Mouse (Mus musculus): ENCODE results near the gene Hemgn.

Hemgn gene

GRCm38 (mm10) chr4:46413406-46413805 is at the start of gene Hemgn:
TSS of gene Hemgn (minus strand) at chr4:46413506.
- DNase-seq (ENCODE audit: low spot score): no peak

DNA sequence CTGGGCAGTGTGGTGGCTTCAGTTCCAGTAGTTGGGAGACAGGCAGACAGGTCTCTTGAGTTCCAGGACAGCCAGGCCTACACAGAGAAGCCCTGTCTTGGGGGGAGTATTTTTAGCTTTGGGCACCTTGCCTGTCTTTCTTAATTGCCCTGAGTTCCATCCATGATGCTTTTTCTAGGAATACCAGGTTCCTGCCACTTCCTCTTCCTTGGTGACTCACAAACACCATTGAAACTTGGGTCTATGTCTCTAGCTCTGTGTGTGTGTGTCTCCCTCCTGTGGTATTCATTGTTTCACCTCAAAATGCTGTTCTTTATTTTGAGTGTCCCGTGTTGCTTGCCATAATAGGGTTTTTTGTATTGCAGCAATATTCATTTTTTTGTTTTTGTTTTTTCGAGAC is 45.1 kb upstream of the Hemgn start:
- no peak for DNase-seq (ENCODE audit: low spot score)

- no peak for DNase-seq (ENCODE audit: low spot score)
Observed at GRCm38 (mm10) chr4:46457186-46457585, 43.9 kb upstream of the Hemgn start.

GRCm38 (mm10) chr4:46456762-46457161 is 43.5 kb upstream of the Hemgn start:
- DNase-seq (ENCODE audit: low spot score): no peak

- peak; percentile 62 for DNase-seq (ENCODE audit: low spot score)
Observed at GRCm38 (mm10) chr4:46454097-46454864, 41.0 kb upstream of the Hemgn start.

DNA sequence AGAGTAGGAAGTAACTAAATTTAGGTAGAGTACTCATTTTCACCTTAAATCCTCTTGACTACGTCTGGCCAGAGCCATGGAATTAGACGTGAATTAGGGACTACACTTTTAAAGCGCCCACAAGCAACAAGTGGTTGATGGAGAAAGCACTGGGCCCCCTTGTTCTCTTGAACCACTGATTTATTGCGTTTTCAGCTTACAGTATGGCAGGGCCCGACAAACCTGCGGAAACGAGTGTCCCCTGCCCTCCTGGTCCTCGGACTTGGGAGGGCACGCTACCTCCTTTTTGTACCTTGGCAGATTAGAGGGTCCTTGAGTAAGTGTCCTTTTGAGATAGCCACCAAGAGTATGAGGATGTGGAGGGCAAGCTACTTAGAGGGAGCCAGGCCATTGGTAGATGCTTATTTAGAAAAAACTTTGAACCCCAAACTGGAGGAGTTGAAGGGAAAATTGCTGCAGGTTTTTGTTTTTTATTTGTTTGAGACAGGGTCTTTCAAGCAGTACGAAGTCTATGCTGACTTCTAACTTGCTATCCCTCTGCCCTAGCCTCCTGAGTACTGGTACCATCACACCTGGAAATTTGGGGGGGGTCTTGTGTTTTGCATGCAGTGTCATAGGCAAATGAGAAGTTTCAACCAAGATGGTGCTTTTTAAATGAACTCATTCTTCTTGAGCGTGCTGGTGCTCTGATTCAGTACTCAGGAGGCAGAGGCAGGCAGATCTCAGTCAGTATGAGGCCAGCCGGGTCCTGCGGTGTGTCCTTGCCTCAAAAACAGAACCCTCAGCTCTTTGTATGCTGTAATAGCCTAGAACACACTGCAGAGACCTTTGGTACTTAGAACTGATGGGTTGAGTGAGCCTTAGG is 39.8 kb upstream of the Hemgn start:
- no peak for DNase-seq (ENCODE audit: low spot score)

DNA sequence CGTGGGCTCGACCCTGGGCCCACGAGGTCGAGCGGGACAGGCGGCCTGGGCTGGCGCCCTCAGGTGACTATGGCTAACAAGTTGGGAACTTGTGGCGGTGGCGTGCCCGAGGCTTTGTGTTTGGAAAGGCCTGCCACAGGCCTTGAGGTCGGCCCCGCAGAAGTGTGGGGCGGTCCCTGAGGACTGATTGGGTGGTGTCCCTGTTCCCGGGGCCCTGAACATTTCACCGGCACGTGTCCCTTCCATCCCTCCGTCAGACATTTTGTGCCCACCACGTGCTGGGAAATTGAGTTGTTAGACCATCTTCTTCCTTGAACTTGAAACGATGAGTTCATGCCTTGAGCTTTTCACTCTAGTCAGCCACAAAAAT is 39.2 kb upstream of the Hemgn start:
- peak; percentile 74 for DNase-seq (ENCODE audit: low spot score)

GRCm38 (mm10) chr4:46451758-46452480 is 38.6 kb upstream of the Hemgn start:
- DNase-seq (ENCODE audit: low spot score): no peak

DNA sequence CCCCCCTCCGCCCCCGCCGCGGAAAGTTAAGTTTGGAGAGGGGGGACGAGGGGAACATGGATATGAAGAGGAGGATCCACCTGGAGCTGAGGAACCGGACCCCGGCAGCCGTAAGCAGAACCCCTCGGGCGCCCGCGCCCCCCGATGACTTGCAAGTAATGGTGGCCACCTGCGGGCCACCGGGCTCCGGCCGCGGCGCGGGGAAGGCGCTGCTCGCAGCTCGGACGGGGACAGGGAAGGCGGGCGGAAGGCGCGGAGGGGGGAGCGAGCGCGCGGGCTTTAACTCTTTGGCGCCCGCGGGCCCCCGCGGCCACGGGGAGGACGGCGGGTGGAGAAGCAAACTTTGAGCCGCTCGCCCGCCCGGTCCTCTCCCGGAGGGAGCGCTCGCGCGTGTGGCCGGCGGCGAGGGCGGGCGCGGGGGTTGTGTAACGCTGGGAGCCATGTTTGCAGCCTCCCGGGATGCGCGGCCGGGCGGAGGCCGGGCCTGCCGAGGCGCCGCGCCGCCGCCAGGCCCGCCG is 38.0 kb upstream of the Hemgn start:
- no peak for DNase-seq (ENCODE audit: low spot score)

- peak; percentile 87 for DNase-seq (ENCODE audit: low spot score)
Observed at GRCm38 (mm10) chr4:46450519-46451131, 37.3 kb upstream of the Hemgn start, which contains the start of gene Anp32b. TSS of gene Anp32b (plus strand) at chr4:46450902.

DNA sequence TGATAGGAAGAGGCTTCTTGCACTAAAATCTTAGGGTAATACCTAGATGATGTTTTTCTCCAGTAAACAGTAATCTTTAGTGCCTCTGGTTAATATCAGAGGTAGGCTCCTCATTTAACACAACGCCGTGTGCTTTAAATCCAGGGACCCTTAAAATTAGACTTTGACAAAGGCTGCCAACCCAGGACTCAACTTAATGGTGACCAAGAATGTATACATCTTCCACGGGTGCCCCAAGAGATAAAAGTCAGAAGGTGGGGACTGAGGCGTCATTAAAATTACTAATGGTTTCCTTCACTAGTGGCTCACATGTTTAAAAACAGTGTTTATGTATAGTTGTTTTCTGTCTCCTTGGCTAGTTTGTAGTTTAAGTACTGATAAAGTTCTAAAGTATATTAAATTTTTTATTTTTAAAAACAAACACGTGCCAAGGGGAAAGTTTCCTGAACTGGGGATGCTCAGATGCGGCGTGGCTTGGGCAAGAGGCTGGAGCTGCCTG is 36.8 kb upstream of the Hemgn start:
- DNase-seq (ENCODE audit: low spot score): no peak

GRCm38 (mm10) chr4:46448886-46449285 is 35.6 kb upstream of the Hemgn start:
- no peak for DNase-seq (ENCODE audit: low spot score)

DNA sequence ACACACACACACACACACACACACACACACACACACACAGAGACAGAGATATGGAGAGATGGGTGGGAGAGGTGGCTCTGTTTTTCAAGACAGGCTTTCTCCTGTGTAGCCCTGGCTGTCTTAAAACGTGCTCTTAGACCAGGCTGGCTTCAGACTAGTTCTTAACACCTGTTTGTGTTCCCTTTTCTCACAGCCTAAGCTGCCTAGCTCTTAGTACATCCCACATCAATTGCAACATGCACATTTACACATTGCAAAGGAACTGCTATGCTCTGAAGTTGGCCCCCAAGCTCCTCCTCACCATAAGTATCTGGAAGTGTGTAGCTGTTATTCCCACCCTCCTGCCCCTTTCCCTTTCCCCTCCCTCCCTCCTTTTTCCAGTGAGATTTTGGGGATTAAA is 34.2 kb upstream of the Hemgn start:
- no peak for DNase-seq (ENCODE audit: low spot score)

DNA sequence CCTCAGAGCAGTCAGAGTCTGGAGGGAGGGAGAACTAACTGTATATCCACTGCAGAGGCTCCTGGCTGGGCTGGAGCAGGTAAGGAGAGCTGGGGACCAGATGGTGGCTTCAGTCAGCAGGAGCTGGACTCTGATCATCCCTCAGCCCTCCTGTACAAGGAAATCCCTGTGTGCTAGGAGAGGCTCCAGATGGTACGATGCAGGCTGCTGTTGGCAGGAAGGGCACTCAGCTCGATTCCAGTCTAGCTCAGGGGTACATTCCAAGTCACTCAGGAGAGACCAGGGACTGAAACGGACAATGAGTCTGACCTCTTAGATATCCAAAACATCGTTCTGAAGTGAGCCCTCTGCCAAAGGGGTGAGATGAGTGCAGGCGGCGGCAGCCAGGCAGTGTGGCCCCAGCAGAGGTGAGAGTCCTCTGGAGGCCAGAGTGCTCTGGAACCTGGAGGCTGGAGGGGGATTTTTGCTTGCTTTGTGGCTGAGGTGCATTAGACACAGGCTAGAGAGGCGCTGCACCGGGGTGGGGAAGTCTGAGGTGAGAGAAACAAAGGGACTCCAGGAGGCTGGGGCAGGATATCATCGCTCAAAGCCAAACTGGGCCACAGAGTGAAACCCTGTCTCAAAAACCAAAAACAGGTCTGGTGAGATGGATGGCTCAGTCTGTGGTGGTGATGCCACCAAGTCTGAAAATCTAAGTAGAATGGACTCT is 32.1 kb upstream of the Hemgn start:
- no peak for DNase-seq (ENCODE audit: low spot score)

- DNase-seq (ENCODE audit: low spot score): no peak
Observed at GRCm38 (mm10) chr4:46442501-46442900, 29.2 kb upstream of the Hemgn start.

DNA sequence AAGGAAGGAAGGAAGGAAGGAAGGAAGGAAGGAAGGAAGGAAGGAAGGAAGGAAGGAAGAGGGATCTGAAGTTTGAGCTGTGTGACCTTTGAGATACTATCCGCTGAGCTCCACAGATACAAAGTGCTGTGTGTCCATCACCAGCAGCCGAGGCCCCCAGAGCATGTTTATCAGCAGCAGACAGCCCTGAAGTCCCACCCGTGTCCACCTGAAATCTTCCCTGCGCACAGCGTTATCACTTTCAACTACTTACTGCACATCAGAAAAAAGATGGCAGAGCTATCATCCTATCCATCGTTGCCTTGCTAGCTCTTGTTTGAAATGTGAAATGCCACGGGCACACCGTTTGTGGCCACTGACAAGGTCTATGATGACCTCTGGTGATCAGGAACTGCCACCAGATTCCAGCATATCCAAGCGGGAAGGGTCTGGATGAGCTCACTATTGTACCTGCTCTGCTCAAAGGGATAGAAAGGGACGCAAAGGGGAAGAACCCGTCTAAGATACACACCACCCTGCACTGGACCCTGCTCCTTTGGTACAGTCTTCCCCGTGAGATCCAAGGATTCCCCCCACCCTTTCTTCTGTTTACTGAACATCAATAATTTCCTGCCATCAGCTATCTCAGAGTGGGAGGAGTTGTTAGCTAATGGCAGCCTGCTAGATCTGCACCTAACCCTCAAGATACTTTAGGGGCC is 19.2 kb upstream of the Hemgn start:
- DNase-seq (ENCODE audit: low spot score): peak; percentile 88

GRCm38 (mm10) chr4:46428903-46429499 is 15.7 kb upstream of the Hemgn start:
- DNase-seq (ENCODE audit: low spot score): no peak

DNA sequence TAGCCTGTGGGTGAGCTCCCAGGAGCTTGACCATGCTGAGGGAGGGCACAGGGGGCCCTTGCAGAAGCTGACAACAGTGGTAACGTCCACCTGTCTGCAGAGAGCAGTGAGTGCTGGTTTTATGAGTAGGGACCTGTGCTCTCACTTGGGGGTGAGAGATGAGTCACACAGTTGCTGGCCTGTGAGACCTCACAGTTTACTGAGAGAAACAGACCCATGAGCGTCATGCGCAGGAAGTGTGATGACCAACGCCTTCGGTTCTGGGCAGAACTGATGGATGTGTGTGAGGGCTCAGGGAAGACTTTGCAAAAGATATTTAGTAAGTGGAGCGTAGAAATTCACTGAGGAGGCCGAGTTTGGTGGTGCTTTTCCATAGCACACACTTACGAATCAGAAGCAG is 9.3 kb upstream of the Hemgn start:
- DNase-seq (ENCODE audit: low spot score): no peak

- DNase-seq (ENCODE audit: low spot score): no peak
Observed at GRCm38 (mm10) chr4:46418851-46419250, 5.5 kb upstream of the Hemgn start.

GRCm38 (mm10) chr4:46417491-46417890 is 4.2 kb upstream of the Hemgn start:
- no peak for DNase-seq (ENCODE audit: low spot score)

All from c-Kit-positive CD71-positive TER-119-positive erythroid progenitor cells, embryonic 14.5 days (primary cell).